Mouse (Mus musculus): Measurements from ENCODE around the gene 1110051M20Rik.

1110051M20Rik gene

DNA sequence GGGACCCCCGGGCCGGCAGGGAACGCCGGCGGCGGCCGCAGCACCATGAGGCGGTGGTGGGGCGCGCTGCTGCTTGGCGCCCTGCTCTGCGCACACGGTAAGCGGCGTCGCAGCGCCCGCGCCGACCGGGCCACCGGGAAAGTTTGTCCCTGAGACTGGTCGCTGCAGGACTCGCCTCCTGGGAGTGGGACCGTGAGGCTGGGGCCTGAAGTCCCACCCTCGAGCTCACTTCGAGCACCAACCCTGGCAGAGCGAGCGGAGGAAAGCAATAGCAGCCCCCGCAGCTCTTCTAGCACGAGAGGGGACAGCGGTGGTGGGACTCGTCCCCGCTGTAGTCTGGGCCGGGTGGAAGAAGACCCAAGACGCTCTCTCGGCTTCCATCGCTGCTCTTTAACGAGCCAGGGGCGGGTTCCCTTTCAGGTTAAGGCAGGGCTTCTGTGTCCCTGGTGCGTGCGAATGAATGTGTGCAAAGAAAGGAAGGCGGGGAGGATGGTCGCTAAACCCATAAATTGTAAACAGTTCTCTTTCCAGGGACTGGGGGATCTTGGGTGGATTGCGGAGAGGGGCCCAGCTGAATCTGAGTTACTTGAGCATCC lies 13.2 kb upstream of the 1110051M20Rik start:
- in situ Hi-C loops (cut with MboI, MseI), result no loop called here

DNA sequence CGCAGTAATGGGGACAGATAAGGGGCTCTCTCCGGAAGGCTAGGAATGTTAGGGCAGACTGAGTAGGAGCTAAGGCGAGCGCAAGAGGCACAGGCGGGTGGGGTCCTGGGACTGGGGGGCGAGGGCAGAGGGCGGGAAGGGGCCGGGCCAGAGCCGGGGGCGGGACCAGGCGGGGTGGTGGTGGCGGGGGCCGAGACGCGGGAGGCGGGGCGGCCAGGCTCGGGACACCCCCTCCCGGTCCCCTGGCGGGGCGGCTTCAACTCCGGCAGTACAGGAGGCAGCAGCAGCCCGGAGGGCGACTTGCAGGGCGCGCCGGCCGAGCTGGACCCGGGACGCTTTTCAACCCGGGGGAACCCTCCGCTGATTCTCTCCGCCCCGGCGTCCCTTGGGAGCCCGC lies 12.8 kb upstream of the 1110051M20Rik start, which contains the start of gene Lrp4:
Gene Lrp4, plus strand, starts transcription at position 253 of the 397 bp plus-strand sequence.
- in situ Hi-C loops (cut with MboI, MseI), result no loop called here

DNA sequence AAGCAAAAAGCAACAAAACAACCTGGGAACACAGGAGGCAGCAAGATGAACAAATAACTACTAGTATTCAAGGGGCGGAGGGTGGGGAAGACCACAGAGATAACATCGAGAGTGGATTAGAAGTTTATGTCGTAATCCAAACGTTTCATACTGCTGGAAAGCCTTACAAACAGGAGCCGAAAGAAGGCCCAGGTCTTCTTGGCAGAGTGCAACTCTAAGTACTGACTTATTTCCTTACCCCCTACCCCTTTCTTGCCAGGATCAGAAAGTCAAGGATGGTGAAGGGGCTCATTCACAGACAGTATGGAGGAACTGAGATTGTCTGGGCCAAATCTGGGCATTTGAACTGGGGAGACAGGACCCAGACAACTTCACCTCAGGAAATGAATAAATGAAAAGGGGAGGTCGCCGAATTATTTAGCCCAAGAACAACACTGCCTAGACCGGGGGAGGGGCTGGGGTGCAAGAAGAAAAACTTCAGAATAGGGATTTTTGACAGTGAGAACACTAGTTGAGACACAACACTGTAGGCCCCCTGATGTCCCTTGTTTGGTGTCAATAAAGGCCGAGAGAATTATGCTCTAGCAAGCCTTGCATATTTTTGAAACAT lies 12.1 kb upstream of the 1110051M20Rik start:
- in situ Hi-C loops (cut with MboI, MseI), result no loop called here

DNA sequence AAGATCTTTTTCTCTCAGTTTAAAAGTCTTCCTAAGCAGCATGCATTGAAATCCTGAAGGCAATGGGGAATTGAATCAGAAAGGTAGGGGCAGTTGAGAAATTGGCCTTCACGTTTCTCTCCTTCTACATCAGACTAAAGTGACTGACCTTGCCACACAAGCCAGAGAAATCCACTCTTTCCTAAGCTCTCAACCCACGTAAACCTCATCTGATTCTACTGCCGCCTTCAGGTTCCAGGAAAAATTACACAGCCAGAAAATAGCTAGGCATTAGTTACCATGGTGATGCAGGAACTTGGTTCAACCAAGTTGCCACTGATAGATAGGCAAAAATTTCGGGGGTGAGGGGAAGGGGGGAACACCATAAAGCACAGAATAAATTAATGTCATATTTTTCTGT lies 11.3 kb upstream of the 1110051M20Rik start:
- in situ Hi-C loops (cut with MboI, MseI), result no loop called here

DNA sequence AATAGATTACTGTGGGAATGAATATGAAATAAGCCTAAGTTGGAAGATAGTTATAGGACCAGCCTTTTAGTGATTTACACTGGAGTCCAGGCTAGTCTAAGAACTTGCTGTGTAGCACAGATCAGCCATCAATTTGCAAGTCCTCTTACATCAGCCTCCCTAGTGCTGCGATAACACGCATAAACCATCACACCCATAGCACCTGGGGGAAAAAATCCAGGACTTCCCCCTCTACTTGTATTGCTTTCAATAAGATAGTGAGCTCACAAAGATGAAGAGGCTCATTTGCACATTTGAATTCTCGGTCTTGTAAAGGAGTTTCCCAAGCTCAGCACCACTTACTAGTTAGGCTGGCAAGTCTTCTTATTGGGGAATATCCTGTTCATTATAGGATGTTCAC lies 9.9 kb upstream of the 1110051M20Rik start:
- in situ Hi-C loops (cut with MboI, MseI), result no loop called here

DNA sequence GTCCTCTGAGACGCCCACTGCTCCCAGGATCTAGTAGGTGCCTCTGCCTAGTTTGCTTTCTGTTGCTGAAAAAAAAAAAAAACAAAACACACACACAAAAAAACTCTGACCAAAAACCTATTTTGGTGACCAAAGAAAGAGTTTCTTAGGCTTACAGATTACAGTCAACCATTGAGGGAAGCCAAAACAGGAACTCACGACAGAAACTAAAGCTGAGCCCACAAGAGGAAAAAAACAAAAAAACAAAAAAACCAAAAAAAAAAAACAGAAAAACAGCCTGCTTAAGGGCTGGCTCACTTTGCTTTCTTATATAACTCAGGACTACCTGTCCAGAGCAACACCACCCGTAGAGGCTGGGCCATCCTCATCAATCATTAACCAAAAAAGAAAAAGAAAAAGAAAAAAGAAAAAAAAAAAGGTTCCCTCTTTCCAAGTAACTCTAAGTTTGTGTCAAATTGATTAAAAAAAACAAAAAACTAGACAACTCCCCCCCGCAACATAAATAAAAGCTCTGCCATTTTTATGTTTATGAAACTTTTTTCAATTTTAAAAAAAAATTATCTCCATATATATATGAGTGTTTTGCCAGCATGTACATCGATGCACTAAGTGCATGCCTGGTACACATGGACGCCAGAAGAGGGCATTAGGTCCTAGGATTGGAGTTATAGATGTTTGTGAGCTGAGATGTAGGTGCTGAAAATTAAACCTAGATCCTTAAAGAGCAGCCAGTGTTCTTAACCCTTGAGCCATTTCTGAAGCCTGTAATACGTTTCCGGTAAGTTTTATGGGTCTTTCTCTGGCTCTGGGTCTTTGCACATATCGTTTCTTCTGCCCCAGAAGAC lies 8.9 kb upstream of the 1110051M20Rik start:
- in situ Hi-C loops (cut with MboI, MseI), result no loop called here

DNA sequence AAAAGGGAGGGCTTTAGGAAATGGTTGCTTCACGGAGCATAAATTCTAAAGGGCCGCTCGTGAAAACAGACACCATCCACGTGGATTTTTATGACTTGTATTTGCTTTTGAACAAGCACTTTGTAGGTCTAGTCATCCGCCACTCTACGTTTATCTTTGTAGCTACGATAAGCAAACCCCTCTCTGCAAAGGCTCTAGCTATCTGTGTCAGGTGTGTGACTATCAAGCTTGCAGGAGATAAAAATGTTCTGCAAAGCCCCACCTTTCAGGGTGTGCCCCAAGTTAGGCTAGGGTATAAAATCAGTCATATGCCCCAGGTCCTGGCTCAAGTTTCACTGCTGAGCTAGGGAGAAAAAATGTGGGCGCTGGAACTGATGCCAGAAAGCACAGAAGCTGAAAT lies 8.2 kb upstream of the 1110051M20Rik start:
- in situ Hi-C loops (cut with MboI, MseI), result no loop called here

DNA sequence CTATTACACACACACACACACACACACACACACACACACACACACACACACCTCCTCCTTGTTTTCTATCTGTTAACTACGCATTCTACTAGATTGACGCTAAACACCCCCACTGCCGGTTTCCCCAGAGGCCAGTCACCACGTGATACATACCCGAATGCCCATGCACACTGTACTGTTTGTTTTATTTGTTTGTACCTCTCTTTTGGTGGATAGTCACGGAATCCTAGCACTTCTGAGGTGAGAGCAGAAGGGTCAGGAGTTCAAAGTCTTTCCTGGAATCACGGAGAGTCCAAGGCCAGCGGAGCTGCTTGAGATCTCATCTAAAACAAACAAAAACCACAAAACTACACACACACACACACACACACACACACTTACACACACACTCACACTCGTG lies 5.8 kb upstream of the 1110051M20Rik start:
- in situ Hi-C loops (cut with MboI, MseI), result no loop called here

DNA sequence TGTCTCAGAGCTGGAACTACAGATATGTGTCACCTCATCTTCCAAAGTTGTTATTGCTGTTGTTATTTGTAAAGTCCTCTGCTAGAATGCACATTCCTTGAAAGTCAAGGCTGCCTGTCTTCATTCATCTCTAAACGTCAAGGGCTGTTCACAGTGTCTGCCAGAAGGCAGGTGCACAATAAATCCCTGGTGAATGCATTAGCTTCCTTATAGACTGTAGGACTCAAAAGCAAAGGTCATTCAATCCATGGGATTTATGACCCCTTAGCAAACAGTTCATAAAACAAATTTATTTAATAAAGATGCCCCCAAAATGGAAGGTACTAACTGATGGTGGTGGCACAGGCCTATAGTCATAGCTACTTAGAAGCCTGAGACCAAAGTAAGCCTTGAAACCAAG lies 5.2 kb upstream of the 1110051M20Rik start:
- in situ Hi-C loops (cut with MboI, MseI), result no loop called here

DNA sequence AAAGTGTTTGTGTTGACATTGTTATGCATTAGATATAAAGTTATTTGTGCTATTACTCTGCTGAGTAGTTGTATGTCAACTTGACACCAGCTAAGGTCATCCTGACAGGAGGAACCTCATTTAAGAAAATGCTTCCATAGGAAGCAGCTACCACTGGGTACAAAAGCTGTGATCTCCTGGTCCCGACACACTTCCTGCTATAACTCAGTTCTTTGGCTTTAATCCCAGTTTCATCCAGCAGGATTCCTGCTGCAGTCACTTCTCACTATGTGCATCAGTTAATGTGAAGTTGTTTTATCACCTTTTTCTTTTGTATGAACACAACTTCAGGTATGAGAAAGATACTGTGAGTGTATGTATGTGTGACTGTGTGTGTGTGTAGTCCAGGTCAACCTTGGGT lies 2.3 kb downstream of the 1110051M20Rik start:
- in situ Hi-C loops (cut with MboI, MseI), result no loop called here

DNA sequence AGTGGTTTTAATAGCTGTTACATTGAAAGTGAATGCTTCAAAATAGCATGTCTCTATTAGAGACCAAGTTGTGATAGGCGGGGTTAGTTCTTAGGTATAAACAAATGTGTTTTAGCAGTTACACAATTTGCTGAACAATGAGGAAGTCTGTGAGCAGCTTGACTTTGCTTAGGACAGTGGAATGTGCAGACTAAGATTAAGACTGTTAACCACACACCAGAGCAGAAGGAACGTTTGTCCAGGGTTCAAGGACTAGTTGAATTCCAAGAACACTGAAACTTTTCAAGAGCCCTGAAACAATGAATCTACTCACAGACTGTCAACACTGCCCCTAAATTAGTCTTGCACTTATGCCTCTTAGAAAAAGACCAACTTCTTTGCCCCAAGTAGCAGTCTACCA lies 2.8 kb downstream of the 1110051M20Rik start:
- in situ Hi-C loops (cut with MboI, MseI), result no loop called here

DNA sequence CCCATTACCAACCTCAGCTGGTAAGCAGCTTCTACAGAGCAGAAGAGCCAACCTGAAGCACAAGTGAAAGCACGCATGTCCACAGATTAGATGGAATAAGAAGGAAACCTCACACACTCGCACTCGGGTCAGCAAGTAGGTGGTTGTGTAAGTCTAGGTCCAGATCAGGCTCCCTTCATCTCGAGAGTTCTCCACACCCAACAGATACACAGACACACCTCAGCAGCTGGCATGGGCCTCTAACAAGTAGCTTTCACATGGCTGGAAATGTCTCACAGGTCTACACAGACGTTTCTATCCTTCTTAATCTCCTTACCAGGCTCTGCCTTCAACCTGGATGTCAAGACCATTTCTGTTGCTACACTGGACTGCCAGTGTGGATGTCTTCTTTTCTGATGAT lies 3.8 kb downstream of the 1110051M20Rik start:
- in situ Hi-C loops (cut with MboI, MseI), result no loop called here

DNA sequence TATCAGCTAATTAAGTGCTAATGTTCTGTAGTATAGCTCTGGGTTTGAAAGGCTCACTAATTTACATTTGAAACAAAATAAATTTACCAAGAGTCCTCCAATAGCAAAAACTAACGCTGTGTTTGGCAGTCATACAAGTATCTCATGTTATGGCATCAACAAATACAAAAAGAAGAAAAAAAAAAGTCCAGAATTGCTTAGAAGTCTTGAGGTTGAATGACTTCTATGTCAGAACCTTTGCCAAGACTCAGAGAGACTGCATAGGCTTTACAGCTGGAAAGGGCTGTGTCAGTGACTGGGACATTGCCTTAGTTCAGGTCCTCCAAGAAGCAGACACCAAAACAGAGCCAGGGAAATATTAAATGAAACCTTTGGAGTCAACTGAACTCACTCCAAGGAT lies 4.6 kb downstream of the 1110051M20Rik start:
- in situ Hi-C loops (cut with MboI, MseI), result no loop called here

DNA sequence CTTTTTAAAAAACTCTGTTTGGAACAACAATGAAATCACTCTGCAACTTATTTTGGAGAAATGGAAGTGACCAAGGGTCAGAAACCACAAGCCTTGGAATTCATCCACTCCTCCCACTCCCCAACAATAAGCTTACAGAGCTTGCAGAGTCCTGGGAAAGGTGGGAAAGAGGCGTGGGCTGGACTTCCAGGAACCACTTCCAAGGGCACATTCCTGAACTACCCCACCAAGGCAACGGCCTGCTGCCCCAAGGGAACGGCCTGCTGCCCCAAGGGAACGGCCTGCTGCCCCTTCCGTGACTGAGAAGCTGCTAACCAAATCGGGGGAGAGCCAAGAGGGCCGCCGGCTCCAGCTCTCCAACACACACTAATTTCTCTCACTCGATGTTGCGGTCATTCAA lies 5.2 kb downstream of the 1110051M20Rik start:
- in situ Hi-C loops (cut with MboI, MseI), result no loop called here

DNA sequence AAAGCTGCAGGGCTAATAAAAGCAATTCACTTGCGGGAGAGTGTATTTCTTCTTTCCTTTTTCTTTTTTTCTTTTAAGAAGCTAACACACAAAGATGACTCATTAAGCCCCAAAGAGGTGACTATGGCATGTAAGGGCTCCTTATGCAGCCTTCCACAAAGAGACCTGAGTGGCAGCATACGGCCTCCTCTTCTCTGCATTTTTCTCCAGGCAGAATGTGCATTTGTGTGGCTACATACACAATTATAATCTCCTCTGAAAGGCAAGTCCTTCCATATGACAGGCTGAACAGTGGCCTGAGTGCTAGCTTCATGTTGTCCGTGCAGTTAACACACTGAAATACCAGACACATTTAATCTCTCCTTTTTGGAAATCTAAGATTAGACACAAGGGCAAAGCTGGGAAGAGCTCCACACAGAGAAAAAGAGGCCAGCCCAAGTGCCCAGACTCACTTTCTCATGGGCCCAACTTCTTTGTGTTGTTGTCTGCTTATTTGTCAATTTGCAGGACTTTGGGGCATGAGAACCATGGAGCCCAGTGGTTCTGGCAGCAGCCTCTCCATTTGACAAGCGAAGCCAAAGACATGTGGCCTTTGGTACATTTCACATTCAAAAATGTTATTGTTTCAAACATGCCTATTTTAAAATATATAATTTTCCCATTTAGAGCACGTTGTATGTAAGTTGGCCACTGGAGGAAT lies 7.2 kb downstream of the 1110051M20Rik start:
- in situ Hi-C loops (cut with MboI, MseI), result no loop called here

DNA sequence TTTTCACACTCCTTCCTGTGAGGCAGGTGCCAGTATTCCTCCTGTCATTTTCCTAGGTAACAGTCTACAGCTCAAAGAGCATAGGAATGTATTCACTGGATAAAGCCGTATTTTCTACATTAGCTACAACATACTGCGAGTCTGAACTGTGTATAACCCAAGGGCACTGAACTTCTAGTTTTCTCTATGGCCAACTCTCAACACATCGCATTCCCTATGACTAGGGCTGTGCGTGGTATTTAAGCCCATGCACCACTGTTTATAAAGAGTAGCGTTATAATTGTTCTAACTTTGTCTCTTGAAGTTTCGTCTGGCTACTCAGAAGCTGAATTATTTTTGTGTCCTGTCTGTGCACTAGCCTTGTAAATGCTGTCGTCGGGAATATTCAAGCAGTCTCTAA lies 7.8 kb downstream of the 1110051M20Rik start:
- in situ Hi-C loops (cut with MboI, MseI), result no loop called here

DNA sequence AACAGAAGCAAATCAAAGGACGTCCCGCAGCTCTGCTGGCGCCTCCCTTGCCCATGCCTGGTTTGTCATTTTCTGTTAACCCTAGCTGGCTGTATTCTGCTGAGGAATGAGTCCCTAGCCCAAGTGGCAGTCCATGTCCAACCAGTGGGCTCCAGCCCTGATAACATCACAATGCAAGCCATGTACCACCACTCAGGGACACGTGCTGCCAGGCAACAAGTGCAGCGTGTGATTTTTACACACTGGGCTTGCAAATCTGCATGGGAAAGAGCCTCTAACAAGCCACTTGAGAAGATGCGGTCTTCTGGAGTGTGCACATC lies 13.9 kb downstream of the 1110051M20Rik start:
- in situ Hi-C loops (cut with MboI, MseI), result no loop called here

DNA sequence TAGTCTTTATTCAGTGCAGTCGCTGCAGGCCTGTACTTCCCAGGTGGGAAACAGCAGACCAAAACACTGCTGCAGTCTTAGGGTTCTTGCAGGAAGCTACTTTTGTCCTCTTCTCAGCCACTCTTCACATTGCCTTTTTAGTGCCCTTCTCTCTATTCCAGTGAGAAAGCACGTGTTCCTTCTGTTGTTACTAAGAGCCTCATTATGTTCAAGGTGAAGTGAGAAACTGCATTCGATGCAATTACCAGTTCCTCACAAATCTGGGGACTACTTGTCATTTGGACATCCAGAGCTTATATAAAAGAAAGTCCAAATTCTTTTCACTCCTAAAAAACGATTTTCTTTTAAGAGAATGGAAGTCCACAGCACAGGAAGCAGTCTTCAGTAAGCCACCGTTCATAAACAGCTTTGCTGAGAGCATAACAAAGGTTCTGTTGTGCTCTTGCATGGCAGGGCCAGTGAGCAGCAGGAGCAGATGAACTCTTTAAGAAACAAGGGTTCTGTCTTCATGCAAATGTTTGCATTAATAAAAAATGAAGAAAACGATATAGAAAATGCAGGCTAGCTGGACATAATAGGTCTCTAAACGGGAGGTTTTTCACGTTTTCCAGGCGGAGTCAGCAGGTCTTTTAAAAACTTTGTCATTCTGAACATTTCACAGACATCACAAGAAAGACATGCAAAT lies 14.4 kb downstream of the 1110051M20Rik start:
- in situ Hi-C loops (cut with MboI, MseI), result no loop called here

DNA sequence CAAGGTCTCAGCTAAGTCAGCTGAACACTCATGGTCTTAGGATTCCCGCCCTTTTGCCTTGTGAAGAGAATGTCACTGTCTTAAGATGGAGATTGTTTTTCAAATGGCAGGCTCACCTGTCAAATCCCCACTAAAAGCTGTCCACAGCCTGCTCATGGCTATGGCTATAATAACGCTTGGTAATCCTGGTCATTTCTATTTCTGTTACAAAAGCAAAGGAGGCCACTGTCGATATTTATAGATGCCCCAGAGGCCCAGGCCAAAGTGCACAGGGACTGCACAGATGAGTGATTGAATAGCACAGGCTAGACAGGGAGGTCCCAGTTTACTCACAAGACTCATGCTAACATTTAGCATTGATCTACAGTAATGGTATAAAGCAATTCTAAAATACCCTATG lies 15.4 kb downstream of the 1110051M20Rik start:
- in situ Hi-C loops (cut with MboI, MseI), result no loop called here

DNA sequence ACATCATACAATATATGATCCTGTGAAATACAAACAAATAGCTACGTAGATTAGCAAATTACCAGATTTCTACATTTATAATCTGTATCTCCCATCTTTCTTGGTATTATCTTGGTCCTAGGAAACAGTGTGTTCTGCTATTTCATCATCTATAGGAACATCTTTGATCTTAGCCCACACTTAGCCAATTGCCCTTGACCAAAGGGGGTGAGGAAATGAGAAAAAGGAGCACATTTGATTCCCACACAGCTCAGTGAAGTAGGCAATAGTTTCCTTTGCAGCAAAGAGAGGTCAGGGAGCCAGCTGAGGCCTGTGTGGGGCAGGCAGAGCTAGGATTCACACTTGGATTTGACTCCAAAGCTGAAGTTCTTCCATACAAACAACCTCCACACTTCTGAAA lies 18.2 kb downstream of the 1110051M20Rik start:
- in situ Hi-C loops (cut with MboI, MseI), result no loop called here

DNA sequence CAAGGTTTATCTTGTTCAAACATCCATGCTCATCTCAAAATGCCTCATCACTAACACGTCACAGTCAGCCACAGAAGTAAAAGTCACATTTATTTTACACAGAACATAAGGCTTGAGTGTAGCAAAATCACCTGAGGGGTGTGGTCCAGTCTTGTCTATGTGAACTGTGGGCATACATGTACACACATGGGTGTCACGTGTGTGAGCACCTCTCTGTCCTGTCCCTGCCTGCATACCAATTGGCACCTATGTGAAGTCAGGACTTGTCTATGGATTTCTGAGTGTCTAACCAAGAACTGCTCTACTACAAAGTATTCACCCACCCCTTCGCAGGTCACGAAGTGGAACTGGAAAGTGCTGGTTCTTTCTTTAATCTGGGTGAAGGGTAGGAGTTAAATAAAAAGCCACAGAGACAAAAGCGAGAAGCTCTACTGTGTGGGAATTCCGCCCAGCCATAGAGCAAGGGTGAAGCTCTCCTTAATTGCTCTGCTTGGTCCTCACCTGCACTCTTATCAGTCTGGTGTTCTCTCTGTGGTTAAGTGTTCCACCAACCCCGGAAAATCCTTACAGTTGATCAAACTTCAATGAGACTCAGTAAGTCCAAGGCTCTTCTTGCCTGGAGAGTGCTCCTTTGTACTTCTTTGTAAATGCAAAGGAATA lies 20.3 kb downstream of the 1110051M20Rik start:
- in situ Hi-C loops (cut with MboI, MseI), result loop anchor here (5.0 kb wide), 1 partner anchor 48 kb away; no protein-coding TSS in a partner anchor
